Mouse (Mus musculus) T-helper 17 cell (primary cell): ENCODE measurements at regions not wholly inside any gene's neighbourhood (a gene's known extent, or its start where the extent isn't known, plus 50 kb on each side); places are given as distances from the start of the nearest gene placed in this dataset.

Source experiments
- in situ Hi-C, 2 experiments: fragments of 300-600 bp; cut with MboI, MseI; formaldehyde crosslinking; loops; 1 replicate in 1 of 2; 2 replicates in 1 of 2; pipeline ENCODE4 v1.15.1; 2025; ENCODE audit warnings: high pct_unique_total_duplicates in 2 of 2

DNA sequence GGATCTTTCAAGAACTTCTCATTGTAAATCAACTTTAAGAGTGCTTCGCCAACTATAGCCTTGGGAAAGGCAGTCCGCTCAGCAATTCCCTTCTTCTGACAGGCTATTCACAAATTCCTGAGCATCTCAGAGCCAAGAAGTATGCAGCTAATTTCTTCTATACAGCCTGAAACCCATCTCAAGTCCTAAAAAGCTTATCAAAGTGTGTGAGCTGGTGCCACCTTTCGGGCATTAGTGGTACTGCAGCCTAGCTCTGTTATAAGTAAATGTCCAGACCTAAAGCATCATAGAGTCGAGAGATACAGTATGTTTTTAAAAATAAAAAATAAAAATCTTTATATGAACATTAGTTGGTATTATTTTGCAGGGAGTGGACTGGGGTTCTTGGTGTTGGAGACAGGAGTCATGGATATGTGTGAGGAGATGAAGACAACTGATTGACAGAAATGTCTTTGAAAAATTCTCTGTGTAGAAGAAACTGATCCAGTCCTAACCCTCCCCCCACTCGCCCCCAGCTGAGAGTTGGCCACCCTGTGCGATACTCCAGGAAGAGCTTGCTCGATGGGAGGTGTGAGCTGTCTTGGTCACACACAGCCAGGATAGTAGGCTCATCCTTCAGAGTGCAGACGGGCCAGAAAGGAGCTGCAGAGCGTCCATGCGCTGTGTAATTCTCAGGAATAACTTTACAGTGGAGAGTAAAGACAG lies 56.4 kb downstream of the Bod1 start:
- in situ Hi-C loops = loop anchor here in 1 of 2 experiments (5.0 kb wide), 1 partner anchor 363 kb away; no protein-coding TSS in a partner anchor

DNA sequence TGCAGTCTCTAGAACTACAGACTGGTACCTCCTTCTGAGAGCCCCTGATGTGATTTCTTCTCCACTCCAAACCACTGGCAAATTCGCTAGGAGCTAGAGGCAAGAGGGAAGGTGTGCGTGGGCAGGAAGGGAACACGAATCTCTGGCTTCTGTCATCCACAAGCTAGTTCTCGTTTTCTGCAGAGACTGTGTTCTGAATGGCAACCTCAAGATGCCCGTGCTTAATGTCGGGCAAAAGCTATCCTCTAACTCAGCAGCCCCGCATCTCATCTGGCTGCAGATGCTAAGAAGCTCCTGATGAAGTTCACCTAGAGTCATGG lies 57.3 kb downstream of the Bod1 start:
- in situ Hi-C loops = loop anchor here in 1 of 2 experiments (5.0 kb wide), 1 partner anchor 362 kb away; no protein-coding TSS in a partner anchor

DNA sequence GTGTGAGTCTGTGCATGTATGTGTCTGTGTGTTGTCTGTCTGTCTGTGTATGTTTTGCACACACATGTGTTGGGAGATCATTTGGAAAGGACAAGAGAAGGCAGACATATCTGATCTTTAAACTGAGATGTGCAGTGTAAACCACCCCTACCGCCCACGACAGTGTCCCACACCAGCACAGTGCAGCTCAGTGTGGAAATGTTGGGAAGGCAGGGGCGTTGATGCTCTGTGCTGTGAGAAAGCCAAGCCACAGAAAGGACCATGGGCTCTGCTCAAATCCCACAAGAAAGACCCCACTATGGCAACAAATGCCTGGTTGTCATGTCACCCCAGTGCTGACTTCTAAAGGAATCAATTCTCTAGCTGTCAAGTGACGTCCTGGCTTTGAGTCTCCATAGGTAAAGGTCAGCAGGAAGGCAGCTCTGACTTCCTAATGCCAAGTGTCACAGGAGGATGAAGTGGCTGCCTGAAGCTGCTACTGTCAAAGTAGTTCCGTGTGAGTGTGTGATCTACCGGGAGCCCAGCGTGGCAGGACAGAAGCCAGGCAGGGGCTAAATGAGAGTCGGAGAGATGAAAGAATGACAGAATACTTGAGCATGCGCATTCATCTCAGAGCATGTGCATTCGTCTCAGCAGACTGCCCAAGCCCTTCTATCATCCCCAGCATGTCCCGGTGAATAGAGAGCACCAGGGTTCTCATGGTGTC lies 57.8 kb downstream of the Bod1 start:
- in situ Hi-C loops = loop anchor here in 1 of 2 experiments (5.0 kb wide), 1 partner anchor 362 kb away; no protein-coding TSS in a partner anchor

DNA sequence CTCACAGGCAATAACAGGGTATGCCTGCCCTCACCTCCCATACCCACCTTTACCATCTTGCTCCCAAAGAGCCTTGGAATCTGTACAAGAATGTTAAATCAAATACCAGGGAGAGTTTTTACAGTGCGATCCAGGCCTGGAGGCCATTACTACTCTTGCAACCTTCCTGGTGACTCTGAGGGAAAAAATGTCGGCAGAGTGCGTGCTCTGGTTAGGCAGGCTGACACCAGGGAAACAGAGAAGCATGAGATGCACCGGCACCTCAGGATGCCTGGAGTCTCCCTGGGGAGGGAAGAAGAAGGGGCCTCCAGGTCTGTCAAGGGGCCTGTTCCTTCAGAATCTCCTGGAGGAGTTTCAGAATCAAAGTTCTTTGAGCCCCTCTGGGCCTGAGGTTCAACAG lies 63.2 kb downstream of the Bod1 start:
- in situ Hi-C loops = no loop called here

DNA sequence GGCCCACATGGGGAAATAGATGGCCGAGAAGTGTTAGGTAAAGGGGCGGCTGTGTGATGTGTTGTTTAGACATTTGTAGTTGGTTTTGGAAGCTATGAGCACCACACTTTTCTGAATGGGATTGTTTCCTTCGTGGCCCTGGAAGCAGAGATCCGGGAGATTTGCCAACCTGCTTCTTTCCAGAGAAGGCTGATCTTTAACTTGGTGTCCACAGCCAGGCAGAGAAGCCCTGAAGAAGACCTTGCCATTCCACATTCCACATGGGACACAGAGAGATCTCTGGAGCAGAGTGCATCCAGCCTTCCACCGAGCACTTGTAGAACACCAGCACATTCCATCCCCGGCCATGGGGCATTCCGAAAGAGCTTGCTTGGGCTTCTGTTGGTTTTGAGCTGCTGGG lies 70.2 kb downstream of the Bod1 start:
- in situ Hi-C loops = no loop called here

DNA sequence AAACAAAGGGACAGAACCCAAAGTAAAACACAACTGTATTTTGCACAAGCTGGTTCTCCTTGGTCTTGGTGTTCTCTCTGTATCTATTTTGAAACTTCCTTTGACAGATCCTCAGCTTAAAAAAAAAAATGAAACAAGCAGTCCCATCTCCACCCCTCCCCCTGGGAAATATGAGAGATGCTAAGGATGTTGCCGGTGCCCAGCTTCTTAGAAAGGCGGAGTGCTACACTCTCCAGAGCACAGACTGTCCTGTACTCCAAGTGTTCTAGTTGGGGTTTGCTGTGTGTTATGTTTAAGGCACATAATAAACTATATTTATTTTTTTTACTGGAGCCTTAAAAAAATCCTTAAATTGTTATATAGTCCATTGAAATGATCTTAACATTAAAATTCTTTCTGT lies 78.1 kb downstream of the Bod1 start:
- in situ Hi-C loops = loop anchor here in 1 of 2 experiments (25.0 kb wide), 1 partner anchor 1319 kb away; no protein-coding TSS in a partner anchor

DNA sequence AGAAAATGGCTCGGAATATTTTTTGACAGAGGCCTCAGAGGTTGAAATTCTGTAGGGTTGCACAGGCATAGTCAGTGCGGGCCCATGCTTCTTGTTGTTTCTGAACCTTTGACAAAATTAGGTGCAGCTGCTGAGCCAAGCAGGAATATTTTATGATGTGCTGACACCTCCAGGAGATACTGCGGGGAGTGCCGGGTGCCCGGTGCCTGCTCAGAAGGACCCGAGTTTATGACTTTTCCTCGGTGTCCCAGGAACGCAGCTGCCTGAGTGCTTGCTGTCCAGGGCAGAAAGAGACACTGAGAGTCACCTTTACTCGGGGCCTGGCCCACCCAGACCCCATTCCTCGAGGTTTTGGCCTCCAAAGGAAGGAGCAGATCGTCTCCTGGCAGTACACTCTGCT lies 79.6 kb downstream of the Bod1 start:
- in situ Hi-C loops = loop anchor here in 1 of 2 experiments (25.0 kb wide), 1 partner anchor 1320 kb away; no protein-coding TSS in a partner anchor

DNA sequence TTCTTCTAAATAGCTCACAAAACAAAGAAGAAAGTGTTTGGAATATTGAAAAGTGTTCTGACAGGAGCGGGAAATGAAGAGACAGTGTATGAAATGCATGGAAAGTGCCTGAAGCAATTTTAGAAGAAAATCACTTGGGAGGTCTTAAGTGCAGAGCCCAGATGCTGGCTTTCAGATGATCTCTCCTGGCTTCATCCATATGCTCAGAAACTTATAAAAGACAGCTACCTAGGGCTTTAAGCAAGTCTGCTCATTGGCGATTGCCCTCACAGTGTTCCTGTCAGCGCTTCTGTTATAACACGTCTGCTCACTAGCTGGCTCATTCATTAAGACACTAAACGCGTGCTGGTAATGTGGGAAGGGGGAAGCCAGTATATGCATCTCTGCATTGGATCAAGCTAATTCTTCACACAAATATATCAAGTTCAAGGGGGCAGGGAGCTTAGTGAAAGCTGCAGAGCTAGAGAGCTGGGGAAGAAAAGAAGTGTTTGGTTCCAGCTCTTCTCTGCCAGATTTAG lies 80.6 kb downstream of the Bod1 start:
- in situ Hi-C loops = loop anchor here in 1 of 2 experiments (25.0 kb wide), 1 partner anchor 1321 kb away; no protein-coding TSS in a partner anchor

DNA sequence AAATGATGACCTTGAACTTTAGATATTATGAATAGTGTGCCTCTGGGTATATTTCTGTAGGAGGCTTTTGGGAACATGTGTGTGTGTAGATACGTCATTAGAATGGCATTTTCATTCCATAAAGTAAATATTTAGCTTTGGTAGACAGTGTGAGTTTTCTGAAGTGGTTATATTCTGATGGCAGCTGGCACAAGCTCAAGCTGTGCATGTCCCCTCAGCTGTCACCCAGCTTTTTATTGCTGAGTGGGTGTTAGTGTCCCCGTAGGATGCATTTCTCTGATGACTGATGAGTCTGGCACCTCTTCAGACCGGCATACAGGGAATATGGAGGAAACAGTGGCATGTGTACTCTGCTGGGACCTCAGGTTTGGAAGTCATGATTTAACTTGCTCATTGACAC lies 96.7 kb downstream of the Bod1 start:
- in situ Hi-C loops = loop anchor here in 1 of 2 experiments (25.0 kb wide), 1 partner anchor 1337 kb away; no protein-coding TSS in a partner anchor

DNA sequence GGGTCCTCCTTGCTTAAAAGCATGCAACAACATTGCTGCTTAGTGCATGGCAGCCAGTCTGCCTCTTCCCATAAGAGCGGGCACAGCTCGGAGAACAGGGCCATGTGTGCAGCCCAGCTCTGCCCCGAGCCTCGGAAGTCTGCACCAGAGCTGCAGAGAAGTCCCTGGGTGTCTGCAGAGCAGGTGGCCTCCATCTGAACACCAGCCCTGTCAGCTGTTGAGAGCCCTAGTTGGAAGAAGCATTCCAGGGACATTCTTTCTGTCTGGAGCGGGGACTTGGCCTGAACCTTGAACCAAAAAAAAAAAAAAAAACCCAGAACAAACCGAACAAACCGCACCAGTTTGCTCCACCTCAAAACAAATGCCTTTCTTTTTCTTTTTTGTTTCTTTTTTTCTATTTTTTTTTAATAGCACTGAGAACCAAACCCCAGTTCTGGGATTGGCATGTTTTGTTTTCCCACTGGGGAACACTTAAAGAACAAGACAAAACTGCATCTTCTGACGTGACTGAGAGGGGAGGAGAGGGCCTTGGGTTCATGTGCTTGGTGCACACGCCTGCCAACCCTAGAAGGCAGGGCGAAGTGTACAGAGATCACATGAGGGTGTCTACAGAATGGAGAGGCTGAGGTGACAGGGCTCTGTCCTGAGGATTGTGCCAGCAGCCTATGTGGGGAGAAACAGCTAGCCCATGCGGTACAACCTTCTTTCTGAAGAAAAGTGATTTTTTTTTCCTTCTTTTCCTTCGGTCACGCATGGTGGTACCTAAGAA lies 106.8 kb downstream of the Bod1 start:
- in situ Hi-C loops = loop anchor here in 1 of 2 experiments (5.0 kb wide), 1 partner anchor 103 kb away; no protein-coding TSS in a partner anchor

DNA sequence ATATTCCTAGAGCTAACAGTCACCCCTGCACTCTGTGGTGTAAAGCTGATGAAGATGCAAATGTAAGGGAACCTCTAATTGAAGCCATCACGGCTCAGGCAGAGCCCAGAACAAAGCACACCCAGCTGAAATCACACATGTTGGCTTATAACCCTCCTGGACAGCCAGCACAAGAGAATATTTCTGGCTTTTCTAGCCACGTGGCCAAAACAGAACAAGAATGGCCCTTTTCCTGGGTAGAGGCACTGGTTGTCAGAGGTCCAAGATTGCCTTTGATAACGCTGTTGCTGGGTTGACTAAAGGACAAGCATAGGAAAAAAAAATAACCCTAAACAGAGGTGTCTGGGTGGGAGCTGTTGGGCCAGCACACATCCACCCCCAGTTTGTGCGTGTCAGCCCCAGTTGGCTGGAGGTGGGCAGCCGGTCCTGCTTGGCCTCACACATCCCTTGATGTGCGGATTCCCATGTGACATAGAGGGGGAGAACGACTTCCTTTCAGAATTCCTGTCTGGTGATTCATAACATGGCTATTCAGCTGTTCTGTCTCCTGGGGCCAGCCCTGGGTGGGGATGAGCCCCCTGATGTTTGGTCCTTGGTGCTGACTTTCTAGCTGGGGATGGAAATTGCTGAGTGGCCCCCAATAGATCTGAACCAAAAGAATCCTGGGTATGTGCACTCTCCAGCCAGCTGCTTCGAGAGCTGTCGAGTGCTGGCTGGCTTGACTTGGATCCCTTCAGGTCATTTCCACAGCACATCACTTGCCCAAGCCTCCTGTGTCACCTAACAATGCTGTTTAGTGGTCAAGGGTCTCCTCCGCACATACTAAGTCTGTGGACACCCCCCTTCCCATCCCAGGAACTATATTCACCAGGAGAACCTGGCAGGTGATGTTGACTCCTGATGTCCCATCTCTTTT lies 107.6 kb downstream of the Bod1 start:
- in situ Hi-C loops = no loop called here

DNA sequence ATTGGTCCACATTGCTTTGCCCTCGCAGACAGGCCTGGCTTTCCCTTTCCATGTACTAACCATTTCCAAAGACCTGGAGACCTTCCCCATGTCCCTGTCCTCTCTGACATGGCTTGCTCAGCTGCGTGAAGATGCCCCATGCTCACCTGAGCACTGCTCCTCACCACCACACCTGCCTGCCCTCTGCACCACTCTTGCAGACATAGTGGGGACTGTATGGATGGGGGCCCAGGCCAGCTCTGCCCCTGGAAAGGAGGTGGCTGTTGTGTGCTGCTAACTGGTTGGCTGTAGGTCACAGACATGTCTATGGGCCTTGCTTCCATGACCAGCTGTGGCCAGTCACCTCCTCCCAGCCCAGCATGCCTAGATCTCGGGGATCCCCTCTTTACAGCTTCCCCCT lies 108.7 kb downstream of the Bod1 start:
- in situ Hi-C loops = no loop called here

DNA sequence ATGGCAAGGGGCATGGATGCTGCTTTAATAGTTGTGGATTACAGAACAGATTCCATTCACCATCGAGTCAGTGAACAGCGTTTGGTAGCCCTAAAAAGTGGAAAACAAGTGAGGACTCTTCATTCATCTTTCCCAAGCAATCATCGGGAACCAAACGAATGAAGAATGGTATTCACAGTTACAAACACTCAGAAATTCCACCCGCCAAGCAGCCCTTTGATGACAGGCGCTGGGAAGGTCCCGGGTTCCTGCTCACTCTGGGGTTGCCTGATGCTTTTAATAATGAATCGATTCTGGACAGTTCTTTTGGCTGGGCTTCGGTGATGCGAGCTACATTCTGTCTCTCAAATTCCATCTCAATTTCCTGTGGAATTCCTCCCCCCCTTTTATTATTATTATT lies 110.9 kb downstream of the Bod1 start:
- in situ Hi-C loops = no loop called here

DNA sequence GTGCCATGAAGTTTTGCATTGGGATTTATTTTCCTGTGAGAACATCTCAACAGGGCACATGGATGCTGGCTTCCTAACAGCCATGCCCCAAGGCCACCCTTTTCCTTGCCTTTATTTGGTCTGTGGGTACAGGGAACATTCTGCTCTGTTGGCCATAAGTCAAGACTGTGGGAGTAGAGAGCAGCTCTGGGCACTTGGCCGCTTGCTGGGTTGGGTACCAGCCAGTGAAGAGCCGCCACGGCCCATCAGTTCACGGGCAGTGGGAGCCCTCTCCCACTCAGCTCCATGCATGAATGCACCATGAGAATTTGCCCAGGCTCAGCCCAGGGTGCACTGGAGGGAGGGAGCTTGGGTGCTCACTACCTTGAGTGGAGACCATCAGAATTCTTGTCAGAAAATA lies 116.6 kb downstream of the Bod1 start:
- in situ Hi-C loops = no loop called here

DNA sequence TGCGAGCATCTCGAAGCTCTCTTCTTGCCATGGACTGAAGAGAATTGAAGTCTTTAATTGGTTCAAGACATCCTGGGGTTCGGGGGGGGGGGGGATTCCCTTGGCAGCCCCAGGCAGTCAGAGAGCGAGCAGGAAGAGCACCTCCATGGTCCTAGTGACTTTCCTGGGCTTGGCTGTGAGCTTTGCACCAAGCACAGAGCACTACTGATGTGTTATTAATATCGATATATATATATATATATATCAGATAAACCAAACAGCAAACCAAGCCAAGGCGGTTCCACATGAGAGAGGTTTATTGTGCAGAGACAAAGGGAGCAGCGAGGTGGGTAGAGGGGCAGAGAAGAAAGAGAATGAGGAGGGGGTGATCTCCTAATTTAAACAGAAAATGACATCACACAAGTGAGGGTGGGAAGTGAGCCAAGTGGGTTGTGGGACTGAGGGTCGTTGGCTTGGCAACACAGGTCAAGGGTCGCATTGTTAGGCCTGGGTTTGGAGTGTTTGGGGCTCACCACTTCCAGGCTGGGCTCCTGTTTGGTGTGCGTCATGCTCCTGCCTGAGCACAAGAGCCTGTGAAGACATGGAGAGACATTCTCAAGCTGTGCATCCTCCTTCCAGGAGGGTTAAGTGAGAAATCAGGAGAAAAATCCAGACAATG lies 119.9 kb downstream of the Bod1 start:
- in situ Hi-C loops = no loop called here

DNA sequence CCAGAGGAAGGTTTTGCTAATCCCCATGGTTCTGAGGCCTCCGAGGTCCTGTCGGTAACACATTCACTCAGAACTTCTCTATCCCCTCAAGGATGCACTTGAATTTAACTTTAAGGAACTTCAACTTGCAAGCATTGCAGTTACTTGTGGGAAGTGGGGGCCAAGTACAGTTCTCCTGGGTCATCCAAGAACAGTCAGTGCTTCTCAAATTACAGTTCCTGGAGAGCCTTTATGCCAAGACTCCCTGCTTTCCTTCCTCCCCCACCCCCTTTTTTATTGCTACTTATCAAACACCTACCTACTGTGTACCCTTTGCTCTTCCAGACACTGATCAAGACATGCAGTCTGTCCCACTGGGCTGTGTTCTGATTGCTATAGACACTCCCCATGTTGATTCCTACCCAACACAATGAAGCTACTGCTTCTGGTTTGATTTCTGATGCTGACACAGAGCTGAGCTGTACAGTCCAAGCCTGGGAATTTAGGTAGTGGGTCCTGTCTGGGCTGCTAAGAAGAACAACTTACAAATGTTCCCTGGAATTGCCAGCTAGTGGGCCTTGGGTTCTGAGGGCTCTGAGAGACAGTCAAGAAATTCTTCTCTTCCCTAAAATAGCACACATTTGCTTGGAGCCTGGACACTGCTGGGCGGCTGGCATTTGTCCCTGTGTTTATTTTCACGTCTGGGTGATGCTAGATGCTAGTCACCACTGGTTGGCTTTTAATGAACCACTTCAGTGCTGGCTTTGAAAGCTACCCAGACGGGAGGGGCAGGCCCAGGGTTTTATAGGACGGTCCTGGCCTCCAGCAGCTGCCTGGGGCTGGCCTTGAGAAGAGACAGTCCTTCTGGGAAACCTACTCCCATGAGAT lies 120.7 kb downstream of the Bod1 start:
- in situ Hi-C loops = no loop called here

DNA sequence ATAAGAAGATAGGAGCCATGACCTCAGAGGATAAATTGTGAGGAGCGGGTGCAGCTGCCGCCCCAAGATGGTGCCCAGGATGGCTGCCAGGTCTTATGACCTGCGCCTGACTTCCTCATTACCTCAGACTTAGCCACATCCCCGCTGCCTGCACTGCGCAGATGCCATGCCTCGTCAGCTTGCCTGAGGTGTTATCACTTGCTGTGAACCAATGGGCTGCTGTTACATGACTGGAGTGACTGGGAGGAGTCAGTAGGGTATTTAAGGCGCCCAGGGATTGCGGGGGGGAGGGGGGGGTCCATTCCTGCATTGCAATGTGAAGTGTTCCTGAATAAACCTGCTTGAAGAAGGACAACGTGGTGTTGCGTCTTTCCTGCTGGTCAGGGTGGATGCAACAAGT lies 126.2 kb downstream of the Bod1 start:
- in situ Hi-C loops = loop anchor here in 1 of 2 experiments (10.0 kb wide), 1 partner anchor 1239 kb away; no protein-coding TSS in a partner anchor

DNA sequence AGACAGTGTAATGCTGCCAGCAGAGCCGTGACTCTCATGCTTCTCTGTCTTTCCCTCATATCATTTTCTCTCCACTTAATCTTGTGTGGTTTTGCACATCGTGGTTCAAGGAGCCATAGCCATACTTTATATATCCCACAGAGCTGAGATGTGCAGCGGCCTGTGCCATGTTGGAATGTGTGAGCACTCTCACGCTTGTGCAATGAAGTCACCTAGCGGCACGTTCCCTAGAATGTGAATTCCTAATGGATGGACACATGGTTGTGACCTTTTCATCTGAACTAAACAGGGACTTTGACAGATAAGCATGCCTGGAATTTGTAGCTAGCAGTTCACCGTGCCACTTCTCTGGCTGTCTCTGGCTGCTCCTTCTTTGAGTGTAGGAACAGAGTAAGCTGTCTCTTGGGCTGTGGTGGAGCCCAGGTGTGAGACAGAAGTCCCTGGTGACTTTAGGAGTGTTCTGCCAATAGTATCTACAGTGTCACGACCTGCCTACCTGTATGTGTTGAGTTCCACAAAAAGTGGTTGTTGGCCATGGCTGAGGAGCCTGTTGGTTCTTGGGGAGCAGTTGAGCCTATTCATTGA lies 129.0 kb downstream of the Bod1 start:
- in situ Hi-C loops = loop anchor here in 1 of 2 experiments (10.0 kb wide), 1 partner anchor 1242 kb away; no protein-coding TSS in a partner anchor

DNA sequence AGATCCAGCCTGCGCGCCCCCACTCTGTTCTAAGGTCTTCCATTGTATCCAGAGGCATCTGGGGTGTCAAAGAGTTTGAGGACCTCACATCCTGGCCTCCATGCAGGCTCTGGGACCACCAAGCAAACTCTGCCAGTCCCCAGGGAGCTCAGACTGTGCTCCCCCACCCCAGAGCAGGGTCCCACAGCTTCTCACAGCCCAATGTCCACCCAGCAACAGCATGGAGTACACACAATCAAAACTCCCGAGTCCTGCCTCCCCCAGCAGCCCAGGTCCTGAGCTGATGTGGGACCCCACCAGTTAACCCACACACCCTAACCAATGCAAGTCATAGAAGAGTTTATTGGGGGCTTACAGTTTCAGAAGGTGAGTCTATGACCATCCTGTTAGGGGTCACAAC lies 130.3 kb downstream of the Bod1 start:
- in situ Hi-C loops = loop anchor here in 1 of 2 experiments (10.0 kb wide), 1 partner anchor 1243 kb away; no protein-coding TSS in a partner anchor
